Mouse (Mus musculus) heart, postnatal 0 days (tissue): ENCODE data around the gene Faap20.
A peak's percentile ranks its signal among the peaks of the same experiment; 100 is the strongest.
"Not testable (repeated sequence)": the region's sequence is repeated elsewhere in the genome, so short reads cannot be mapped to it uniquely, and the experiment has no call there.

Experiments
- CTCF ChIP-seq: IDR thresholded peaks from 2 replicates; pipeline ENCODE4 v1.5.1; 2016; ENCODE audit warnings: antibody characterized with exemption, control low read depth, low read depth
- EP300 ChIP-seq: IDR thresholded peaks from 2 replicates; pipeline ENCODE4 v1.6.1; 2016; ENCODE audit warnings: antibody characterized with exemption, low read depth

GRCm38 (mm10) chr4:155248054-155248453 lies 1.5 kb upstream of the Faap20 start:
- TF ChIP-seq CTCF: peak; percentile 18; the same call in 1 of the 2 replicates
- not testable (repeated sequence) for TF ChIP-seq EP300
